Mouse (Mus musculus): ENCODE results near the gene Btg2. TPM values are rescaled to one million over a fixed set of nuclear protein-coding genes. Genes with fewer than 3 reads are reported as not detected.

Btg2 gene
- total and polyA plus RNA-seq, 2 experiments from 2014 or later: 8.9 to 19.8 TPM

DNA sequence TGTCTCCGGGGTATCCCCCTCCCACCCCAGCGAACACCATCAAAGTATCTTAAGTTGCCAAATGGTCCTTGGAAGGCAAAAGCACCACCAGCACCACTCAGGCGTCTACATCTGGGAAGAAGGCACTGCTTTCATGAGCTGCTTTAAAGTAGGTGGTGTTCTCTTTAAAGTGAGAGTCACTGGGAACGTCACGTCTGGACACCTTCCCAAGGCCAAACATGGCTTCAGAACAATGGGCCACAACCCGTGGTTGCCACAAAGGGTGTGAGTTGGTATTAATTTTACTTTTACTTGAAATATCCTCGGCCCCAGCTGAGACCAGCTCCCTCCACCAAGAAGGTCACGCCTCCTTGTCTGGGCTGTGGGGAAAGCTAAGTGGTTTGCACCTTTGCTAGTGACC lies 21.2 kb downstream of the Btg2 start:
- no peak for TF ChIP-seq CTCF (IDR thresholded peaks at IDR 0.05)
- Histone ChIP-seq H3K4me3 (ENCODE audit: low read depth, low read length) (no peak overlapping the region), H3K4me1 (ENCODE audit: insufficient read depth, low read length) (peaks cover 20% of the 10 kb centered on the region), H3K27ac (ENCODE audit: low read depth, low read length) (no peak overlapping the region), H3K9me3 (ENCODE audit: low read length) (no peaks in the 10 kb centered on the region), H3K27me3 (ENCODE audit: insufficient read depth, low read length) (no peaks in the 10 kb centered on the region), H3K36me3 (ENCODE audit: insufficient read depth, low read length) (no peaks in the 10 kb centered on the region), H3K9ac (replicated peaks; ENCODE audit: low read length, poor library complexity, severe bottlenecking) (no peak overlapping the region), H3K4me2 (ENCODE audit: low read depth, low read length, poor library complexity, severe bottlenecking) (no peak overlapping the region)
- ATAC-seq (ENCODE audit: low FRiP score): no peak
- 84% methylated on average over 8 of the region's 8 CpGs for WGBS
- DNase-seq (ENCODE audit: low spot score): no peak

DNA sequence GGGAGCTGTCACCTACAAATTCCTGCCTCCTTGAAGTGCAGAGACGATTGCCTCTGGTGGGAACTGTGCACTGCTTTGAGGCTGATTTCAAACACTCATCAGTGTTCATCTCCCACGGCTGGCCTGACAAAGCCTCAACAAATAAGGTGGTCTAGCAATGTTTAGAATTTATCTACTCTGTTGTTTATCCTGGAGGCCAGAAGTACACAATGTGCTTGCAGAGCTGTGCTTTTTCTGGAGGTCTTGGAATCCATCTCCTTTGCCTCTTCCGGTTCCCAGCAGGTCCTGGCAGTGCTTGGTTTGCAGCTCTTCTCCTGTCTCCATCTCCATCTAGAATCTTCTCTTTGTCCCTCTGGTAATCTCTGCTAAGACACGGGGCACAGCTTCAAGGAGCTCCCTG lies 22.6 kb downstream of the Btg2 start:
- Histone ChIP-seq H3K27ac (ENCODE audit: low read depth, low read length) (no peak overlapping the region), H3K9me3 (ENCODE audit: low read length) (no peaks in the 10 kb centered on the region), H3K4me2 (ENCODE audit: low read depth, low read length, poor library complexity, severe bottlenecking) (no peak overlapping the region), H3K27me3 (ENCODE audit: insufficient read depth, low read length) (no peaks in the 10 kb centered on the region), H3K4me3 (ENCODE audit: low read depth, low read length) (no peak overlapping the region), H3K4me1 (ENCODE audit: insufficient read depth, low read length) (peaks cover 11% of the 10 kb centered on the region), H3K9ac (replicated peaks; ENCODE audit: low read length, poor library complexity, severe bottlenecking) (no peak overlapping the region), H3K36me3 (ENCODE audit: insufficient read depth, low read length) (no peaks in the 10 kb centered on the region)
- TF ChIP-seq CTCF (IDR thresholded peaks at IDR 0.05): no peak
- no peak for DNase-seq (ENCODE audit: low spot score)
- ATAC-seq (ENCODE audit: low FRiP score): no peak
- 71% methylated on average over 4 of the region's 4 CpGs for WGBS

DNA sequence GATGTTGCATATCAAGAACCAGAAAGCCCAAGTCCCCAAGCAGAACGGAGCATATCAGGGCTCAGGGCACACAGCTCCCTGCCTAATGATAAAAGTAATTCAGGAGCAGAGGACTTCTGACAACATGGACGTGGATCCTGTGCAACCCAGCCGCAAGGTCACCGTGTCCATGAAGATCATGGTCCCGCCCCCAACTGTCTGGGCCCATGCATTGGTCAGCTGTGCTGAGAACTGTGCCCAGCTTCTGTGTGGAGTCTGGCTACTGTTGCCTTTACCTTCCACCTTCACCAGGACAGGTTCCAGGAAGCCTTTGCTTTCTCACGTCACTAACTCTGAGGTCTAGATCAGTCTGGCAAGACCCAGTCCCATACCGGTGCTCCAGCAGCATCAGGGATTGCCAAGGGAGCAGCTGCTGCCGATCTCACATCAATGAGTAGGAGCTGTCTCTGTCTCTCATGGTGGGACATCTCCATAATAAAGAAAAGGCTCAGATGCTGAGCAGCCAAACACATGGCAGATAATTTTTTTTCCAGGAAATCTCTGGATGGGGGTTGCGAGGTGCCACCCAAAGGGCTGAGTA lies 23.2 kb downstream of the Btg2 start:
- no peak overlapping the region for H3K4me2 ChIP-seq (ENCODE audit: low read depth, low read length, poor library complexity, severe bottlenecking)
- ATAC-seq (ENCODE audit: low FRiP score) (no peak), DNase-seq (ENCODE audit: low spot score) (no peak)
- no peaks in the 10 kb centered on the region for H3K36me3 ChIP-seq (ENCODE audit: insufficient read depth, low read length)
- no peak overlapping the region for H3K27ac ChIP-seq (ENCODE audit: low read depth, low read length)
- H3K9me3 ChIP-seq (ENCODE audit: low read length): no peaks in the 10 kb centered on the region
- WGBS: 84% methylated on average over 9 of the region's 9 CpGs
- no peak overlapping the region for H3K4me3 ChIP-seq (ENCODE audit: low read depth, low read length)
- no peak overlapping the region for H3K9ac ChIP-seq (replicated peaks; ENCODE audit: low read length, poor library complexity, severe bottlenecking)
- no peak for TF ChIP-seq CTCF (IDR thresholded peaks at IDR 0.05)
- no peaks in the 10 kb centered on the region for H3K27me3 ChIP-seq (ENCODE audit: insufficient read depth, low read length)
- peaks cover 7% of the 10 kb centered on the region for H3K4me1 ChIP-seq (ENCODE audit: insufficient read depth, low read length)

GRCm38 (mm10) chr1:134055058-134055457 lies 23.9 kb downstream of the Btg2 start:
- Histone ChIP-seq H3K9ac (replicated peaks; ENCODE audit: low read length, poor library complexity, severe bottlenecking) (no peak overlapping the region), H3K4me3 (ENCODE audit: low read depth, low read length) (no peak overlapping the region), H3K36me3 (ENCODE audit: insufficient read depth, low read length) (no peaks in the 10 kb centered on the region), H3K9me3 (ENCODE audit: low read length) (no peaks in the 10 kb centered on the region), H3K27me3 (ENCODE audit: insufficient read depth, low read length) (no peaks in the 10 kb centered on the region), H3K4me1 (ENCODE audit: insufficient read depth, low read length) (peaks cover under 1% of the 10 kb centered on the region; the same call in 1 of the 2 replicates), H3K4me2 (ENCODE audit: low read depth, low read length, poor library complexity, severe bottlenecking) (no peak overlapping the region), H3K27ac (ENCODE audit: low read depth, low read length) (no peak overlapping the region)
- no peak for ATAC-seq (ENCODE audit: low FRiP score)
- WGBS: 78% methylated on average over 9 of the region's 9 CpGs
- DNase-seq (ENCODE audit: low spot score): no peak
- no peak for TF ChIP-seq CTCF (IDR thresholded peaks at IDR 0.05)

GRCm38 (mm10) chr1:134053207-134053606 lies 25.7 kb downstream of the Btg2 start:
- 5% methylated on average over 6 of the region's 6 CpGs for WGBS
- Histone ChIP-seq H3K4me3 (ENCODE audit: low read depth, low read length) (no peak overlapping the region), H3K27me3 (ENCODE audit: insufficient read depth, low read length) (no peaks in the 10 kb centered on the region), H3K4me2 (ENCODE audit: low read depth, low read length, poor library complexity, severe bottlenecking) (no peak overlapping the region), H3K27ac (ENCODE audit: low read depth, low read length) (no peak overlapping the region), H3K36me3 (ENCODE audit: insufficient read depth, low read length) (no peaks in the 10 kb centered on the region), H3K4me1 (ENCODE audit: insufficient read depth, low read length) (no peaks in the 10 kb centered on the region; the same call in 1 of the 2 replicates), H3K9me3 (ENCODE audit: low read length) (no peaks in the 10 kb centered on the region), H3K9ac (replicated peaks; ENCODE audit: low read length, poor library complexity, severe bottlenecking) (no peak overlapping the region)
- ATAC-seq (ENCODE audit: low FRiP score): no peak
- DNase-seq (ENCODE audit: low spot score): peak; percentile 88
- peak; percentile 88 for TF ChIP-seq CTCF (IDR thresholded peaks at IDR 0.05)

DNA sequence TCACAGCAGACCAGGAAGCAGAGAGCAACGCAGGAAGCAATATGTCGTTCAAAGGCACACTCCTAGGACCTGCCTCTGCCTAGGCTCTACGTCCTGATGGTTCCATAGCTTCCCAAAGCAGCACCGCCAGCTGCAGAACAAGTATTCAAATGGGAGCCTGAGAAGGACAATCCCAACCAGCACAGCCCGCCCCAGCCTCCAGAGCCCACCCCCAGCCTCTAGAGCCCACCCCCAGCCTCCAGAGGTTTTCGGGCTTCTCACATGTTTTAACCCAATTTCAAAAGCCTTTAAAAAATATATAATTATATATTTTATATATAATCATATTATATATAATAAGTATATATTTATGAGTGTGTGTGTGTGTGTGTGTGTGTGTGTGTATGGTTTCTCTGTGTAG lies 29.4 kb downstream of the Btg2 start:
- H3K4me2 ChIP-seq (ENCODE audit: low read depth, low read length, poor library complexity, severe bottlenecking): no peak overlapping the region
- ATAC-seq (ENCODE audit: low FRiP score) (no peak), DNase-seq (ENCODE audit: low spot score) (no peak)
- no peaks in the 10 kb centered on the region for H3K4me1 ChIP-seq (ENCODE audit: insufficient read depth, low read length)
- no peak overlapping the region for H3K27ac ChIP-seq (ENCODE audit: low read depth, low read length)
- H3K4me3 ChIP-seq (ENCODE audit: low read depth, low read length): no peak overlapping the region
- no peak for TF ChIP-seq CTCF (IDR thresholded peaks at IDR 0.05)
- H3K9me3 ChIP-seq (ENCODE audit: low read length): no peaks in the 10 kb centered on the region
- no peaks in the 10 kb centered on the region for H3K36me3 ChIP-seq (ENCODE audit: insufficient read depth, low read length)
- 71% methylated on average over 6 of the region's 6 CpGs for WGBS
- no peak overlapping the region for H3K9ac ChIP-seq (replicated peaks; ENCODE audit: low read length, poor library complexity, severe bottlenecking)
- no peaks in the 10 kb centered on the region for H3K27me3 ChIP-seq (ENCODE audit: insufficient read depth, low read length)
